In the genomic region with DNA sequence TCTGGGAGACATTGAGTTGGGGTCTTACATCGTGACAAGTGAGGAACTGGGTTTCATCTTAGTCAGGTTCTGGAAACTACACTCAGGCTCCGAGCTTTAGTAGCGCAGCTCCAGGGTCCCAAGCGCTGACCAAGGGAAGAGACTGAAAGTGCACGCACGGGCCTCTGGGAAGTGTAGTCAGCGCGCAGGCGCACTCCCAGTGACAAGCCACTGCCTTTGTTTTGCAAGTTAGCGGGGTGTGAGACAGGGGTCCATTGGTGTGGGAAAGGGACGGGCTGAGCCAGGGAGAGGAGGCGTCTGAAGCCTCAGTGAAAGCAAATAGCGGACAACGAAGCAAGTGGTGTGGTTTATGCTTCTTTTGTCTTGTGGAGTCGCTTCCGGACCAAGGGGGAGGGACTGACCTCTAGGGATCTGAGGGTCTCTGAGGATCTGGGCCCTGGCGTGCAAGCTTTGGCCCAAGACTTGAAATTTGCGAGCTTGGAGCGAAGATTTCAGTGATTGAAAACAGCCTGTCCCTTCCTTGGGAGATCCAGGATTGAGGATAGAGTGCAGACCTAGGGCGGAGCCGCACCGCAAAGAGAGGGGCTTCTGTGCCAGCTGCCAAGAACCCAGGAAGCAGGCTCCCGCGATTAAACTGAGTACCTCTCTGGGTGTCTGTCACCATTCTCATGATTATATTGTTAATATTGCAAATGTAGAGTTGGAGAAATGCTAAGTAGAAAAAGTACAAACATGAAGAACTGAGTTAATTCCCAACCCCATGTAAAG, we compare ENCODE assay signal across 10 mouse cellular contexts. TPM values are rescaled to one million over a fixed set of nuclear protein-coding genes. Genes with fewer than 3 reads are reported as not detected.
DNase-seq lines count a peak whose midpoint lies in the region; ATAC-seq and TF ChIP-seq lines count a peak whose summit lies in the region.
"Had no signal": no experiment of that assay in that cellular context is flagged by ENCODE, and none has a peak within 500 bp of the region (broad histone marks: within the 10 kb centered on the region; RNA-seq: fewer than 3 reads in every experiment).

No protein-coding gene starts in this region.

- no peak overlapping the region for H3K9ac ChIP-seq in heart, embryonic 14.5 days (ENCODE audit: low read length)
- H3K9ac ChIP-seq in forebrain, postnatal 0 days = no peak overlapping the region
- no peak overlapping the region for H3K9ac ChIP-seq in midbrain, embryonic 15.5 days

- intact Hi-C loops in left cerebral cortex, postnatal 25 days (cut with DNase I) = no loop called here

- peak overlapping the region in 1 of 2 experiments; percentile 27; a peak in 2 of 4 replicates for H3K4me3 ChIP-seq in heart, embryonic 14.5 days (ENCODE audit: control insufficient read depth in 1 of 2, insufficient read depth in 1 of 2, low read depth in 1 of 2, low read length in 2 of 2)
- no peak overlapping the region for H3K4me3 ChIP-seq in forebrain, postnatal 0 days (ENCODE audit: low read depth, low read length)
- peak overlapping the region; percentile 23 for H3K4me3 ChIP-seq in midbrain, embryonic 15.5 days

- ATAC-seq in heart, embryonic 14.5 days (ENCODE audit: insufficient number of reproducible peaks, insufficient read depth, low FRiP score, low read depth) = no peak
- ATAC-seq in forebrain, postnatal 0 days = peak; percentile 72
- peak; percentile 88 for ATAC-seq in midbrain, embryonic 15.5 days (replicated peaks)

- no peaks in the 10 kb centered on the region for H3K27me3 ChIP-seq in heart, embryonic 14.5 days (ENCODE audit: control insufficient read depth, insufficient read depth, low read length)
- no peaks in the 10 kb centered on the region for H3K27me3 ChIP-seq in forebrain, postnatal 0 days (ENCODE audit: insufficient read depth, low read length)
- H3K27me3 ChIP-seq in midbrain, embryonic 15.5 days (replicated peaks) = no peaks in the 10 kb centered on the region

- DNase-seq in heart, postnatal 4 days = no peak
- peak; percentile 16 for DNase-seq in WW6 (ENCODE audit: low read depth, low spot score)
- DNase-seq in forebrain, postnatal 0 days = peak; percentile 23
- DNase-seq in B cell, adult 2 months = no peak
- DNase-seq in left cerebral cortex, postnatal 25 days (ENCODE audit: low spot score in 2 of 2) = no peak
- DNase-seq in urinary bladder, postnatal 36 days (ENCODE audit: low spot score in 2 of 2) = no peak
- DNase-seq: kidney, postnatal 14 days had no signal

- H3K27ac ChIP-seq in heart, embryonic 14.5 days (replicated peaks in 1 of 2; ENCODE audit: control insufficient read depth in 1 of 2, insufficient read depth in 1 of 2, low read depth in 2 of 2, low read length in 2 of 2) = no peak overlapping the region
- H3K27ac ChIP-seq in forebrain, postnatal 0 days (ENCODE audit: low read depth, low read length) = no peak overlapping the region
- H3K27ac ChIP-seq in midbrain, embryonic 15.5 days = no peak overlapping the region; the same call in 1 of the 2 replicates

- 64% methylated on average over 24 of the region's 24 CpGs for WGBS in heart, embryonic 14.5 days
- WGBS in forebrain, postnatal 0 days = 77% methylated on average over 24 of the region's 24 CpGs
- 71% methylated on average over 24 of the region's 24 CpGs for WGBS in midbrain, embryonic 15.5 days

- no peaks in the 10 kb centered on the region for H3K36me3 ChIP-seq in heart, embryonic 14.5 days (ENCODE audit: control insufficient read depth, insufficient read depth, low read length)
- H3K36me3 ChIP-seq in forebrain, postnatal 0 days (ENCODE audit: insufficient read depth) = no peaks in the 10 kb centered on the region
- H3K36me3 ChIP-seq in midbrain, embryonic 15.5 days (replicated peaks) = no peaks in the 10 kb centered on the region; the same call in 1 of the 2 replicates

- TF ChIP-seq CTCF in forebrain, postnatal 0 days (IDR thresholded peaks at IDR 0.05; ENCODE audit: low read depth) = no peak

- peak overlapping the region; percentile 6; the same call in 1 of the 2 replicates for H3K4me2 ChIP-seq in heart, embryonic 14.5 days (ENCODE audit: low read length)
- 0 out of 2 replicates have a peak overlapping the region, but pooled peaks have one; percentile 4 for H3K4me2 ChIP-seq in forebrain, postnatal 0 days (ENCODE audit: low read depth)
- H3K4me2 ChIP-seq in midbrain, embryonic 15.5 days = peak overlapping the region; percentile 27

- H3K4me1 ChIP-seq in heart, embryonic 14.5 days (ENCODE audit: control insufficient read depth in 2 of 2, insufficient read depth in 2 of 2, low read length in 2 of 2) = no peaks in the 10 kb centered on the region
- no peaks in the 10 kb centered on the region for H3K4me1 ChIP-seq in forebrain, postnatal 0 days (ENCODE audit: insufficient read depth)
- no peaks in the 10 kb centered on the region for H3K4me1 ChIP-seq in midbrain, embryonic 15.5 days

- peaks cover 12% of the 10 kb centered on the region; the same call in 1 of the 2 replicates for H3K9me3 ChIP-seq in heart, embryonic 14.5 days (ENCODE audit: control insufficient read depth, low read length)
- H3K9me3 ChIP-seq in forebrain, postnatal 0 days (ENCODE audit: low read length) = no peaks in the 10 kb centered on the region
- H3K9me3 ChIP-seq in midbrain, embryonic 15.5 days = no peaks in the 10 kb centered on the region; the same call in 1 of the 2 replicates

RNA-seq across cellular contexts. Expression of a gene that starts 14.8 kb away (rescaled TPM):
- not detected in 2 replicates for polyA plus RNA-seq in heart, embryonic 14.5 days (2014; fragmentation: Nextera tagmentation; extraction: Ambion mirVana)
- under 1 TPM in 1 of 2 experiments, not detected in 1; 0.02 TPM for total RNA-seq in heart, postnatal 4 days (2021)
- total RNA-seq in forebrain, postnatal 0 days (2014; rRNA removed) = 0.10 and 0.15 TPM in 2 replicates
- polyA plus RNA-seq in forebrain, postnatal 0 days (2015; fragmentation: Nextera tagmentation; extraction: Ambion mirVana) = 0.02 TPM in 1 of 2 replicates, not detected in the other
- polyA plus RNA-seq in midbrain, embryonic 15.5 days (2015; fragmentation: Nextera tagmentation; extraction: Ambion mirVana) = not detected in 2 replicates
- under 1 TPM in 1 of 2 experiments, not detected in 1; 0.09 TPM for total RNA-seq in left cerebral cortex, postnatal 25 days (2021)
- total RNA-seq: MEL had no signal

RNA-seq across cellular contexts. Expression of a gene that starts 53.8 kb away (rescaled TPM):
- 5.6 and 6.6 TPM in 2 replicates for polyA plus RNA-seq in heart, embryonic 14.5 days (2014; fragmentation: Nextera tagmentation; extraction: Ambion mirVana)
- 1 to 10 TPM; 4.0 to 4.6 TPM for total RNA-seq in heart, postnatal 4 days (2021)
- 28.4 and 36.7 TPM in 2 replicates for total RNA-seq in forebrain, postnatal 0 days (2014; rRNA removed)
- 13.3 and 17.8 TPM in 2 replicates for polyA plus RNA-seq in forebrain, postnatal 0 days (2015; fragmentation: Nextera tagmentation; extraction: Ambion mirVana)
- 35.3 and 35.4 TPM in 2 replicates for polyA plus RNA-seq in midbrain, embryonic 15.5 days (2015; fragmentation: Nextera tagmentation; extraction: Ambion mirVana)
- total RNA-seq in left cerebral cortex, postnatal 25 days (2021) = 10 to 100 TPM; 16.7 to 18.6 TPM
- total RNA-seq: MEL had no signal

Comparison
In these comparisons a context has a peak if more than half of its experiments do, and no peak if none do; other contexts are left out.
1. DNase-seq: peak in WW6 (single experiment) and forebrain, postnatal 0 days (single experiment); none in heart, postnatal 4 days (single experiment), B cell, adult 2 months (0 of 2), left cerebral cortex, postnatal 25 days (0 of 2) and urinary bladder, postnatal 36 days (0 of 2).
2. Peak in every context shown above with its lines, with median percentiles within 50 percentile points of each other: H3K4me2 ChIP-seq.